Mouse (Mus musculus): ENCODE measurements around the gene Khdc1b. TPM values are rescaled to one million over a fixed set of nuclear protein-coding genes. Genes with fewer than 3 reads are reported as not detected.
"Not testable (repeated sequence)": the region's sequence is repeated elsewhere in the genome, so short reads cannot be mapped to it uniquely, and the experiment has no call there.

The Khdc1b gene
- not detected in 2 replicates for polyA plus RNA-seq (2012; ENCODE audit: insufficient read depth, insufficient read length, low replicate concordance, missing spikeins)

DNA sequence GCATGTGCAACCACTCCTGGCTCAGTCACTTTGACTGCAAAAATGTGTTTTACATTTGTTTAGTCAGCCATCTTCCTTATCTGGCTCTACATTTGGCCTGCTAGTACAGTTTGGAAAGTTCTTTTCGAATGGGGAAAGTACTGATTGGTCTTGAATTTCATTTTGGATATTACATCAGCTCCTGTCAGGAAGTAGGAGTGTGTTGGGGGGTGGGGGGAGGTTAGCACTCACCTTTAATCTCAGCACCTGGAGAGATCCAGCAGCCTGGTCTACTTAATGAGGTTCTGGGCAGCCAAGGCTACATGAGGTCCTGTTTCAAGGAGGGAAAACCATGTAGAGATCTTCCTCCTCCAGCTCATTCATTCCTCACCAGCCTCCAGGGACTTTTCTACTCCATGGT, at the start of gene Khdc1b:
Gene Khdc1b (plus strand): TSS at position 301 of the 400 bp plus-strand sequence.
- Histone ChIP-seq H3K4me3 (ENCODE audit: insufficient read depth, low read depth, low read length) (no peak within 1 kb of the TSS), H3K4me1 (ENCODE audit: control insufficient read depth, insufficient read depth, low read length) (no peaks in the 10 kb centered on the region), H3K27ac (ENCODE audit: insufficient read depth, low read depth, low read length) (no peak within 1 kb of the TSS)
- 88% methylated on average over 1 of the region's 1 CpGs for WGBS
- TF ChIP-seq POLR2A (IDR thresholded peaks at IDR 0.05; ENCODE audit: insufficient read depth, low read depth, low read length) (no peak), CTCF (IDR thresholded peaks at IDR 0.05; ENCODE audit: insufficient read depth, low read depth, low read length) (no peak)

DNA sequence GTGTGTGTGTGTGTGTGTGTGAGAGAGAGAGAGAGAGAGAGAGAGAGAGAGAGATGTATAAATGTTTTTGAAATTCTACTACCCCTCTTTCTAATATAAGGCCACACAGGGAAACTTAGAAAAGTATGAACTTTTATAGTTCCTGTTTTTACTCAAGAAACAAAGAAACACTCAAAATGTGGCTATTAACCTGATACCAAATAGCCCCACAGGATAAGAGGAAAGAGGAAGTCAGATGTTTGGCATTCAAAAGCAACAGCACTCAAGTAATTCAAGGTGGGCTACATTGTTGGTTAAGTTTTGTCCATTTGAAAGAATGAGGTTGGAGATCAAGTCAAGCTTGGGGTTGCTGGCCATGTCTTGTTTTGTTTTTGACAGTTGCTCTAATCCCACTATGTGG, 47.5 kb upstream of the Khdc1b start:
- no peak overlapping the region for H3K4me3 ChIP-seq (ENCODE audit: insufficient read depth, low read depth, low read length)
- TF ChIP-seq CTCF (IDR thresholded peaks at IDR 0.05; ENCODE audit: insufficient read depth, low read depth, low read length) (no peak), POLR2A (IDR thresholded peaks at IDR 0.05; ENCODE audit: insufficient read depth, low read depth, low read length) (no peak)
- no peak overlapping the region for H3K27ac ChIP-seq (ENCODE audit: insufficient read depth, low read depth, low read length)

DNA sequence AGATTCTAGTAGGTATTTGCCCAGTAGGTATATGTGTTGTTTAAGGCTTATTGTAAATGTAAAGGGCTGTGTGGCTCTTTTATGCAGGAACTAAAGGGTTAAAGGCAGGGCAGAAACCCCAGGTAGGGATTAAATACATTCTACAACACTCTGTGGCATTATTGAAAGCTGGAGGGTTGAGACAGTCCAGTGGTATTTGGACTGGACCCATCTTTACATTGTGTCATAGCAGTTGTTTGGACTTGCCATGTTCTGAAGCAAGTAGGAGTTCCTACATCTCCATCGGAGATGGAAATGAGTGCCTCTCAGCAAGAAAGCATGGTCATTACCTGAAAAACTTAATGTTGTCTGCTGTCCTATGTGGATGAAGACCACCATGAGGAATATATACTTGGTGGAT, 42.6 kb upstream of the Khdc1b start:
- 97% methylated on average over 1 of the region's 1 CpGs for WGBS
- no peak overlapping the region for H3K27ac ChIP-seq (ENCODE audit: insufficient read depth, low read depth, low read length)
- no peak overlapping the region for H3K4me3 ChIP-seq (ENCODE audit: insufficient read depth, low read depth, low read length)
- H3K4me1 ChIP-seq (ENCODE audit: control insufficient read depth, insufficient read depth, low read length), result no peaks in the 10 kb centered on the region
- TF ChIP-seq CTCF (IDR thresholded peaks at IDR 0.05; ENCODE audit: insufficient read depth, low read depth, low read length) (no peak), POLR2A (IDR thresholded peaks at IDR 0.05; ENCODE audit: insufficient read depth, low read depth, low read length) (no peak)

More for the DNA sequence above, 47.5 kb upstream of the Khdc1b start:
- no peaks in the 10 kb centered on the region for H3K4me1 ChIP-seq (ENCODE audit: control insufficient read depth, insufficient read depth, low read length)

DNA sequence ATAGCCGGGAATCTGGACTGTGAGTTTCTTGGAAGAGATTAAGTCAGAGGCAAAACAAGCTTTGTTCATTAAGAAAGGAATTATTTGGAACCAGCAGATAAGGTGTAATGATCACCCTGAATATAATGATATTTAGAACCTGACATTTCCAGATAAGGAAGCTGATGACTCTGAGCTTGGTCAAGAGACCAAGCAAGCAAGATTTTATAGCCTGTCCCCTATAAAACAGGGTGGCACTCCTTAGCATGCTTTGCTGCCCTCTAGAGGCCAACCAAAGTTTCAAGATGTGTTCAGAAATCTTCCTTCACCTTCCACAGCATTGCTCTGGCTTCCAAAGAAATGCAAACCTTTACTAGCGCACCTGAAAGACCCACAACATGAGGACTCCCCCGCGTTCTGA, 39.1 kb upstream of the Khdc1b start:
- Histone ChIP-seq H3K4me1 (ENCODE audit: control insufficient read depth, insufficient read depth, low read length) (no peaks in the 10 kb centered on the region), H3K4me3 (ENCODE audit: insufficient read depth, low read depth, low read length) (no peak overlapping the region), H3K27ac (ENCODE audit: insufficient read depth, low read depth, low read length) (no peak overlapping the region)
- WGBS, result 68% methylated on average over 4 of the region's 4 CpGs
- no peak for TF ChIP-seq POLR2A (IDR thresholded peaks at IDR 0.05; ENCODE audit: insufficient read depth, low read depth, low read length)
- TF ChIP-seq CTCF (IDR thresholded peaks at IDR 0.05; ENCODE audit: insufficient read depth, low read depth, low read length), result no peak

DNA sequence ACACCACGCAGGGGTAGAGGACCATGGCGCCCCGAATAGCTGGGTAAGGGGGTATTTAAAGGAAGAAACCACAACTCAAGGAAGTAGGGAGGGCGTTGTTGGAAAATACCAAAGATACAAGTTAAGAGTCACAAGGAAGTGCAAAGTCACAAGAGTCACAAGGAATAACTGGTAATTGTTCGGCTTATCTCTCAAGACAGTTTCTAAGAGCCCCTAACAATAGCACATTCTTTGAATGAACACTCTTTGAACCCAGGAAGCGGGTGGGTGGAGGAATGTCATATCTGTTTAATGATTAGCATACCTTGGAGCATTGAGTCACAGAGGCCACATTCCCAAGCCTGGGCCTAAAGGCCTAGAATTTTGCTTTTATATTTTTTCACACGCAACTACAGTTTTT, 38.6 kb upstream of the Khdc1b start:
- not testable (repeated sequence) for H3K27ac ChIP-seq (ENCODE audit: insufficient read depth, low read depth, low read length); H3K4me3 ChIP-seq (ENCODE audit: insufficient read depth, low read depth, low read length); H3K4me1 ChIP-seq (ENCODE audit: control insufficient read depth, insufficient read depth, low read length)
- WGBS, result 91% methylated on average over 7 of the region's 7 CpGs

DNA sequence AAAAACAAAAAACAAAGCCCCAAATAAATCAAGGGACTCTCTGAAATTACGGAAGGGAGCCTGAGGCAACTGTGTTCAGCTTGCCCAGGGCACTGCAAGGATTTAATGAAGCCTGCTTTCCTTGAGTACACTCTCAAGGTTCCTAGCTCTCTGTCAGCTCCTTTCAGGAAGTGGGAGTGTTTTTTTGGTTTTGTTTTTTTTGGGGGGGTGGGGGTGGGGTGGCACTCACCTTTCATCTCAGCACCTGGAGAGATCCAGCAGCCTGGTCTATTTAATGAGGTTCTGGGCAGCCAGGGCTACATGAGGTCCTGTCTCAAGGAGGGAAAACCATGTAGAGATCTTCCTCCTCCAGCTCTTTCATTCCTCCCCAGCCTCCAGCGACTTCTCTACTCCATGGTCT, 34.0 kb upstream of the Khdc1b start, which contains the start of gene Khdc1a:
Gene Khdc1a (plus strand): TSS at position 301 of the 400 bp plus-strand sequence.
- WGBS, result 82% methylated on average over 2 of the region's 2 CpGs
- Histone ChIP-seq H3K4me1 (ENCODE audit: control insufficient read depth, insufficient read depth, low read length) (no peaks in the 10 kb centered on the region), H3K27ac (ENCODE audit: insufficient read depth, low read depth, low read length) (no peak within 1 kb of the TSS), H3K4me3 (ENCODE audit: insufficient read depth, low read depth, low read length) (no peak within 1 kb of the TSS)
- TF ChIP-seq CTCF (IDR thresholded peaks at IDR 0.05; ENCODE audit: insufficient read depth, low read depth, low read length) (no peak), POLR2A (IDR thresholded peaks at IDR 0.05; ENCODE audit: insufficient read depth, low read depth, low read length) (no peak)

DNA sequence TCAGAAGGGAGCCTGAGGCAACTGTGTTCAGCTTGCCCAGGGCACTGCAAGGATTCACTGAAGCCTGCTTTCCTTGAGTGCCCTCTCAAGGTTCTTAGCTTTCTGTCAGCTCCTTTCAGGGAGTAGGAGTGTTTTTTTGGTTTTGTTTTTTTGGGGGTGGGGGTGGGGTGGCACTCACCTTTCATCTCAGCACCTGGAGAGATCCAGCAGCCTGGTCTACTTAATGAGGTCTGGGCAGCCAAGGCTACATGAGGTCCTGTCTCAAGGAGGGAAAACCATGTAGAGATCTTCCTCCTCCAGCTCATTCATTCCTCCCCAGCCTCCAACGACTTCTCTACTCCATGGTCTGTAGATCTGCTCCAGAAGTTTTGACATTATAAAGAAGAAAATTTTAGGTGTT, 15.3 kb upstream of the Khdc1b start, which contains the start of gene Khdc1c:
Gene Khdc1c (plus strand): TSS at position 301 of the 400 bp plus-strand sequence.
- not testable (repeated sequence) for H3K27ac ChIP-seq (ENCODE audit: insufficient read depth, low read depth, low read length); H3K4me3 ChIP-seq (ENCODE audit: insufficient read depth, low read depth, low read length); H3K4me1 ChIP-seq (ENCODE audit: control insufficient read depth, insufficient read depth, low read length)
- 76% methylated on average over 1 of the region's 1 CpGs for WGBS

DNA sequence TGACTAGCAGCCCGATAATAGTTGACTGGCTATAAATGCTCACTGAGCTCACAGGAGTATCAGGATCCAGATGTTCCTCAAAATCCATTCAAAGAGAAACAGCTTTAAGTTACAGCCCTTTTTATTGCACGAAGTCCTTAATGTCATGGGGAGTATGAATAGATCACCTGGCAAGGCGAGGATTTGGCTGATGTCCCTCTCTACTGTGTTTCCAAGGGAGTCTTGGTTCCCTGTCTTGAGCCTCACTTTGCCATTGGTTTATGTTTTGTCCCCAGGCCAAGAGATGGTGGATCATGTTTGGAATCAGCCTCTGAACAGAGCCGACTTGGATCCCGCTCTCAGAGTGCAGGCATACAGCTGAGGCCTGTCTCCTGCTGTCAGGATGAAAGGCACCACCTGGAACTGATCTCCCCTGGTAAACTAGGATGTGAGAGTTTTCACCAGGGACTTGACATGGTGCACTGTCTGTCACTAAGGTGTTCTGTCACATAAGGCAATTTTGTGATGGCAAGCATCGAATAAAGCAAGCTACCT, 7.8 kb downstream of the Khdc1b start:
- TF ChIP-seq CTCF (IDR thresholded peaks at IDR 0.05; ENCODE audit: insufficient read depth, low read depth, low read length) (no peak), POLR2A (IDR thresholded peaks at IDR 0.05; ENCODE audit: insufficient read depth, low read depth, low read length) (no peak)
- Histone ChIP-seq H3K27ac (ENCODE audit: insufficient read depth, low read depth, low read length) (no peak overlapping the region), H3K4me1 (ENCODE audit: control insufficient read depth, insufficient read depth, low read length) (no peaks in the 10 kb centered on the region), H3K4me3 (ENCODE audit: insufficient read depth, low read depth, low read length) (no peak overlapping the region)
- WGBS, result 82% methylated on average over 6 of the region's 6 CpGs

DNA sequence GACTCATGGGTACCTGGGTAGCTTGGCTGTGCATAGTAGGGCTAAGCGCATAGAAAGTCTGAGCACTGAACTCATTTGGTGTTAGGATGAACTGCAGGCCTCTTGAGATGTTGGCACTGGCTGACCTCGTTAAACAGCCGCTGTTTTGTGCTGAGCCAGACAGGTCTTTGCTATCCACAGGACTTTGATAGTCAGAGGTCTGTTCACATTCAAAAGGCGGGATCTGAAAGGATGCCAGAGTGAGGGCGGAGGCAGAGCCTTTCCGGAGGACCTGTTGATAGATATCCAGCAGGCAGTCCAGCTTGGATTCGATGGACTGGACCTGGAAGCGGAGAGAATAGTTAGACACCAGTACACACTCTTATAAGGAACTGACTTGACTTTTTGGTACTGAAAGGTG, 19.4 kb downstream of the Khdc1b start:
- no peak for TF ChIP-seq POLR2A (IDR thresholded peaks at IDR 0.05; ENCODE audit: insufficient read depth, low read depth, low read length)
- no peak for TF ChIP-seq CTCF (IDR thresholded peaks at IDR 0.05; ENCODE audit: insufficient read depth, low read depth, low read length)
- no peaks in the 10 kb centered on the region for H3K4me1 ChIP-seq (ENCODE audit: control insufficient read depth, insufficient read depth, low read length)
- 63% methylated on average over 8 of the region's 8 CpGs for WGBS
- H3K4me3 ChIP-seq (ENCODE audit: insufficient read depth, low read depth, low read length), result no peak overlapping the region
- H3K27ac ChIP-seq (ENCODE audit: insufficient read depth, low read depth, low read length), result no peak overlapping the region

DNA sequence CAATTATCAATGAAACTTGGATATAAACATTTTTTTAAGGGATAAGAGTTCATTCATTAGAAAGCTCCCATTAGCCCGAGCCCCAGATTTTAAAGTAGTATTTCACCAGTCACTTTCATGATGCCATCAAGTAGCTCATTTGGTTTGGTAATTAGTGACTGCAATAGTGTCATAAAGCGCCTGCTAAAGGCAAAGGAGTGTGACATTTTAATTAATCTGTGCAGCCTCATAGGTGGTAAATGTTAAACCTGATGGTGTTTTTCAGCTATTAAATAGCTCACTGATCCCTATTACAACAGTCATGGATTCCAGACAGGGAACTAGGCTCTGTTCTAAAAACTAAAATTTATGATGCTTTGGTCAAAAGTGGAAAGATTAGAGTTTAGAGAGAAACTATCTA, 23.9 kb downstream of the Khdc1b start:
- no peak overlapping the region for H3K4me3 ChIP-seq (ENCODE audit: insufficient read depth, low read depth, low read length)
- no peaks in the 10 kb centered on the region for H3K4me1 ChIP-seq (ENCODE audit: control insufficient read depth, insufficient read depth, low read length)
- WGBS, result 79% methylated on average over 2 of the region's 2 CpGs
- no peak for TF ChIP-seq POLR2A (IDR thresholded peaks at IDR 0.05; ENCODE audit: insufficient read depth, low read depth, low read length)
- no peak for TF ChIP-seq CTCF (IDR thresholded peaks at IDR 0.05; ENCODE audit: insufficient read depth, low read depth, low read length)
- no peak overlapping the region for H3K27ac ChIP-seq (ENCODE audit: insufficient read depth, low read depth, low read length)

All from olfactory bulb, adult 2 months (tissue).